Mouse (Mus musculus): Measurements from ENCODE around the gene Kcnk4. TPM values are rescaled to one million over a fixed set of nuclear protein-coding genes. Genes with fewer than 3 reads are reported as not detected.

Gene Kcnk4
- total and polyA plus RNA-seq, 2 experiments from 2014 or later = 8.6 to 12.7 TPM

- H3K4me1 ChIP-seq (ENCODE audit: insufficient read depth) = 0 out of 2 replicates have a peak, but pooled peaks cover 6% of the 10 kb centered on the region
- no peaks in the 10 kb centered on the region for H3K9me3 ChIP-seq (ENCODE audit: low read length)
- ATAC-seq (no peak), DNase-seq (no peak)
- peaks cover 6% of the 10 kb centered on the region; the same call in 1 of the 2 replicates for H3K36me3 ChIP-seq (ENCODE audit: insufficient read depth)
- no peak for TF ChIP-seq CTCF (IDR thresholded peaks at IDR 0.05; ENCODE audit: low read depth)
- H3K27ac ChIP-seq (ENCODE audit: low read depth, low read length) = no peak overlapping the region
- no peak overlapping the region for H3K4me3 ChIP-seq (ENCODE audit: low read depth, low read length)
- H3K4me2 ChIP-seq (ENCODE audit: low read depth) = no peak overlapping the region
- no peaks in the 10 kb centered on the region for H3K27me3 ChIP-seq (ENCODE audit: insufficient read depth, low read length)
- H3K9ac ChIP-seq = no peak overlapping the region
- WGBS = 81% methylated on average over 10 of the region's 10 CpGs
Measured at GRCm38 (mm10) chr19:6956461-6956860, 22.1 kb upstream of the Kcnk4 start.

GRCm38 (mm10) chr19:6955424-6955823 is 21.1 kb upstream of the Kcnk4 start:
- WGBS = 91% methylated on average over 7 of the region's 7 CpGs
- DNase-seq = no peak
- H3K36me3 ChIP-seq (ENCODE audit: insufficient read depth) = peaks cover 6% of the 10 kb centered on the region; the same call in 1 of the 2 replicates
- H3K27me3 ChIP-seq (ENCODE audit: insufficient read depth, low read length) = no peaks in the 10 kb centered on the region
- peaks cover 6% of the 10 kb centered on the region; the same call in 1 of the 2 replicates for H3K4me1 ChIP-seq (ENCODE audit: insufficient read depth)
- H3K4me2 ChIP-seq (ENCODE audit: low read depth) = no peak overlapping the region
- ATAC-seq = no peak
- H3K4me3 ChIP-seq (ENCODE audit: low read depth, low read length) = no peak overlapping the region
- TF ChIP-seq CTCF (IDR thresholded peaks at IDR 0.05; ENCODE audit: low read depth) = no peak
- H3K9ac ChIP-seq = no peak overlapping the region
- H3K9me3 ChIP-seq (ENCODE audit: low read length) = no peaks in the 10 kb centered on the region
- H3K27ac ChIP-seq (ENCODE audit: low read depth, low read length) = no peak overlapping the region

DNA sequence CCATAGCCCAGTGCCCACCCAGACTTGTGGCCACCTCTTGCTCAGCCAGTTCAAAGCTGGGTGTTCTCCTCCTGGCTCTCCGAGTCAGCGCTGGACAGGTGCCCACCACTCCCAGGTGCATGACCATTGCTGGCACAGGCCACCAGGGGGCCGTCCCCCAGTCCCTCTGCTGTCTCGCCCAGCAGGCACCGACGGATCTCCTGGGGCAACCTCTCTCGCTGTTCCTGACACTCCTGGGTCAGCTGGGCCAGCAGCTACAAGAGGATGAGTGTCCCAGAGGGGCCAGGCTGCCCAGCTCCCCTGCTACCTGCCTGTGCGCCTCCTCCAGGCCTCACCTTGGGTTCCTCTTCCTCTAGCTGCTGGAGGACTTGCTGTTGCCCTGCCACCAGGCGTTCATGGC is 19.7 kb upstream of the Kcnk4 start:
- WGBS = 48% methylated on average over 9 of the region's 9 CpGs
- Histone ChIP-seq H3K27ac (ENCODE audit: low read depth, low read length) (no peak overlapping the region), H3K36me3 (ENCODE audit: insufficient read depth) (peaks cover 7% of the 10 kb centered on the region; the same call in 1 of the 2 replicates), H3K4me3 (ENCODE audit: low read depth, low read length) (no peak overlapping the region), H3K9ac (no peak overlapping the region), H3K9me3 (ENCODE audit: low read length) (no peaks in the 10 kb centered on the region), H3K4me1 (ENCODE audit: insufficient read depth) (peaks cover 12% of the 10 kb centered on the region; the same call in 1 of the 2 replicates), H3K4me2 (ENCODE audit: low read depth) (no peak overlapping the region), H3K27me3 (ENCODE audit: insufficient read depth, low read length) (no peaks in the 10 kb centered on the region)
- peak; percentile 45 for TF ChIP-seq CTCF (IDR thresholded peaks at IDR 0.05; ENCODE audit: low read depth)
- DNase-seq (no peak), ATAC-seq (no peak)

DNA sequence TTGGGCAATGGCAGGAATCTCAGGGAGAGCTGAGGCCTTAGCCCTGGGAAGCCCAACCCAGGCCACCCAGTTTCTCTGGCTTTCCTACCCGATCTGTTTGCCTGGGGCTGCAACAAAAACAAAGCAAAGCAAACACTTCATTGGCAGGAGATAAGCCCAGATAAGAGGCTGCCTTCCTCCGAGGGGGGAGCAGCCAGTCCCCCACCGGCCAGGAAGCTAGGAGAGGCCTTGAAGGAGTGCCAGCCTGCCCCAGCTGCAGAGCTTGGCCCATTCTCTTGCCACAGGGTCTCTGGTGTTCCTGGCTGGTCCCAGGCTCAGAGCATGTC is 18.4 kb upstream of the Kcnk4 start:
- 11% methylated on average over 3 of the region's 3 CpGs for WGBS
- Histone ChIP-seq H3K27me3 (ENCODE audit: insufficient read depth, low read length) (no peaks in the 10 kb centered on the region), H3K9me3 (ENCODE audit: low read length) (no peaks in the 10 kb centered on the region), H3K36me3 (ENCODE audit: insufficient read depth) (peaks cover 3% of the 10 kb centered on the region; the same call in 1 of the 2 replicates), H3K9ac (peak overlapping the region; percentile 58; the same call in 1 of the 2 replicates), H3K4me2 (ENCODE audit: low read depth) (peak overlapping the region; percentile 92), H3K4me3 (ENCODE audit: low read depth, low read length) (no peak overlapping the region), H3K27ac (ENCODE audit: low read depth, low read length) (peak overlapping the region; percentile 79; the same call in 1 of the 2 replicates), H3K4me1 (ENCODE audit: insufficient read depth) (peaks cover 12% of the 10 kb centered on the region; the same call in 1 of the 2 replicates)
- TF ChIP-seq CTCF (IDR thresholded peaks at IDR 0.05; ENCODE audit: low read depth) = no peak
- DNase-seq = no peak
- no peak for ATAC-seq

DNA sequence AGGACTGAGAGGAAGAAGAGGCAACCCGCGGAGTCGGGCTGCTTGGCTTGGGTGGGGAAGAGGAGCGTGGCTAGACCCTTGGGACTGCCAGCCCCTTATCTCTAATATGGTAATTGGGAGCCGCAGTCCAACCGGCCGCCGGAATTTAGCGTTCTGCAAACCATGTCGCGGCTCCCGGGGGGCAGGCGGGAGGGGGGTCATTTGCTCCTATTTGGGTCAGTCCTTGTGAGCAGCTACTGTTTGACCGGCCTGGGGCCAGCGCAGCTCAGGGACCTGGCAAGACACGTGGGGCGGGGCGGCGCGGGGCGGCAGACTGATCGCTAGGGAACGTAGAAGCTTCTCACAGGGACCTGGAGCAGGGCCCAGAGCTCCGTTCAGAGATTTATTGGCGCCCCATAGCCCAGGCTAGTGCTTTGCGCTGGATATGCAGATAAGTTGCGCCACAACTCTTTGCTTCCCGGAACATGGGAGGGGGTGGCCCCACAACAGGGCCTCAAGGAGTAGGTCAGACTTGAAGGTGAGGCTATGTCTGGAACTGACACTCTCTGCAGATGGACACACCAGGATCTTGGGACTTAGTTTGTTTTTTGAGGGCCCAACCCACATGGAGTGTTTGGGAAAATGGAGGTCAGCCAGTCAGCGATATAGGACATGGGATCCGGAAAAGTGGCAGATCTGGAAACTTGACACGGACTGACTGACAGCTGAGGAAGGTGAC is 17.8 kb upstream of the Kcnk4 start:
- peaks cover 12% of the 10 kb centered on the region; the same call in 1 of the 2 replicates for H3K4me1 ChIP-seq (ENCODE audit: insufficient read depth)
- no peaks in the 10 kb centered on the region for H3K9me3 ChIP-seq (ENCODE audit: low read length)
- WGBS = 2% methylated on average over 31 of the region's 31 CpGs
- H3K27ac ChIP-seq (ENCODE audit: low read depth, low read length) = peak overlapping the region; percentile 79
- H3K4me2 ChIP-seq (ENCODE audit: low read depth) = peak overlapping the region; percentile 92
- H3K27me3 ChIP-seq (ENCODE audit: insufficient read depth, low read length) = no peaks in the 10 kb centered on the region
- peak overlapping the region; percentile 58 for H3K9ac ChIP-seq
- peak; percentile 70 for DNase-seq
- peaks cover 3% of the 10 kb centered on the region; the same call in 1 of the 2 replicates for H3K36me3 ChIP-seq (ENCODE audit: insufficient read depth)
- no peak for TF ChIP-seq CTCF (IDR thresholded peaks at IDR 0.05; ENCODE audit: low read depth)
- H3K4me3 ChIP-seq (ENCODE audit: low read depth, low read length) = peak overlapping the region; percentile 46
- ATAC-seq = peak; percentile 44

DNA sequence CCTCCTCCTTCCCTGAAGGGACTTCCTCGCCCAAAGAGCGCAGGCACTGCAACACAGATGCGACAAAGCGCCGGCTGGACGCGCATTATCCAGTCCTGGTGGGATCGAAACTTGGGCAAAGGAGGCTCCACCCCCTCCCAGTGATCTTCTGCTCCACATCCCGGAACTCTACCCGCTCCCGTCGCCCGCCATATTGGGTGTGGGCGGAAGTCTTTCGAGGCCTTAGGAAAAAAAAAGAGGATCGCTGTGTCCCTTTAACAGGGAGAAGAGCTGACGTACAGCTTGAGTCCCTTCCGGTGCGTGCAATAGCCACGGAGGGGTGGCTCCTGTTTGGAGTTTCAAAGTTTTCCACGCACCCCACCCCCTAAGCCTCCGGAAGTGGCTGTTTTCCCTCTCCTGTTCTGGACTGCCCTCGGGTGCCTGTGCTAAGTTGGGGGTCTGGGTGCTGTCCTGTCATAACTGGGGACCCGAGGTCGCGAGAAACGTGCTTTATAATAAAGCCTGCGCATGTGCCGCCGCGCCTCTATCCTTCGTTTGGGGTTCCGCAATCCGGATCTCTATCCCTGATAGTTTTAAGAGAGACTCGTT is 17.2 kb upstream of the Kcnk4 start:
- peak overlapping the region; percentile 79 for H3K27ac ChIP-seq (ENCODE audit: low read depth, low read length)
- peak; percentile 94 for DNase-seq
- peaks cover 12% of the 10 kb centered on the region; the same call in 1 of the 2 replicates for H3K4me1 ChIP-seq (ENCODE audit: insufficient read depth)
- WGBS = under 1% methylated on average over 35 of the region's 35 CpGs
- peaks cover 7% of the 10 kb centered on the region; the same call in 1 of the 2 replicates for H3K36me3 ChIP-seq (ENCODE audit: insufficient read depth)
- peak; percentile 92 for ATAC-seq
- no peak; the same call in 1 of the 2 replicates for TF ChIP-seq CTCF (IDR thresholded peaks at IDR 0.05; ENCODE audit: low read depth)
- peak overlapping the region; percentile 62 for H3K9ac ChIP-seq
- H3K4me2 ChIP-seq (ENCODE audit: low read depth) = peak overlapping the region; percentile 92
- H3K27me3 ChIP-seq (ENCODE audit: insufficient read depth, low read length) = no peaks in the 10 kb centered on the region
- no peaks in the 10 kb centered on the region for H3K9me3 ChIP-seq (ENCODE audit: low read length)
- peak overlapping the region; percentile 46 for H3K4me3 ChIP-seq (ENCODE audit: low read depth, low read length)
